Mouse (Mus musculus): Measurements from ENCODE around the gene Ctnnd2.

Gene Ctnnd2

GRCm38 (mm10) chr15:30646501-30647431 lies 474.4 kb downstream of the Ctnnd2 start:
- DNase-seq (ENCODE audit: low read depth, low spot score), result no peak

- no peak for DNase-seq (ENCODE audit: low read depth, low spot score)
These were observed 475.4 kb downstream of the Ctnnd2 start for GRCm38 (mm10) chr15:30647679-30648311.

GRCm38 (mm10) chr15:30649964-30650363 lies 477.6 kb downstream of the Ctnnd2 start:
- DNase-seq (ENCODE audit: low read depth, low spot score), result no peak

- DNase-seq (ENCODE audit: low read depth, low spot score), result no peak
These were observed 483.0 kb downstream of the Ctnnd2 start for GRCm38 (mm10) chr15:30655433-30655832.

- DNase-seq (ENCODE audit: low read depth, low spot score), result no peak
These were observed 485.2 kb downstream of the Ctnnd2 start for GRCm38 (mm10) chr15:30657588-30657987.

- DNase-seq (ENCODE audit: low read depth, low spot score), result no peak
These were observed 488.3 kb downstream of the Ctnnd2 start for GRCm38 (mm10) chr15:30660539-30661149.

- no peak for DNase-seq (ENCODE audit: low read depth, low spot score)
These were observed 489.5 kb downstream of the Ctnnd2 start for GRCm38 (mm10) chr15:30661689-30662422.

- DNase-seq (ENCODE audit: low read depth, low spot score), result no peak
These were observed 495.6 kb downstream of the Ctnnd2 start for GRCm38 (mm10) chr15:30667819-30668587.

GRCm38 (mm10) chr15:30681939-30682338 lies 509.5 kb downstream of the Ctnnd2 start:
- no peak for DNase-seq (ENCODE audit: low read depth, low spot score)

- no peak for DNase-seq (ENCODE audit: low read depth, low spot score)
These were observed 510.1 kb downstream of the Ctnnd2 start for GRCm38 (mm10) chr15:30682360-30683119.

- DNase-seq (ENCODE audit: low read depth, low spot score), result no peak
These were observed 514.1 kb downstream of the Ctnnd2 start for GRCm38 (mm10) chr15:30686206-30687101.

GRCm38 (mm10) chr15:30693754-30694205 lies 521.4 kb downstream of the Ctnnd2 start:
- DNase-seq (ENCODE audit: low read depth, low spot score), result no peak

- no peak for DNase-seq (ENCODE audit: low read depth, low spot score)
These were observed 521.9 kb downstream of the Ctnnd2 start for GRCm38 (mm10) chr15:30694286-30694685.

- no peak for DNase-seq (ENCODE audit: low read depth, low spot score)
These were observed 523.5 kb downstream of the Ctnnd2 start for GRCm38 (mm10) chr15:30695859-30696258.

- DNase-seq (ENCODE audit: low read depth, low spot score), result no peak
These were observed 525.0 kb downstream of the Ctnnd2 start for GRCm38 (mm10) chr15:30697356-30697755.

- DNase-seq (ENCODE audit: low read depth, low spot score), result no peak
These were observed 528.4 kb downstream of the Ctnnd2 start for GRCm38 (mm10) chr15:30700762-30701161.

- DNase-seq (ENCODE audit: low read depth, low spot score), result no peak
These were observed 529.2 kb downstream of the Ctnnd2 start for GRCm38 (mm10) chr15:30701592-30701991.

- no peak for DNase-seq (ENCODE audit: low read depth, low spot score)
These were observed 536.8 kb downstream of the Ctnnd2 start for GRCm38 (mm10) chr15:30709026-30709753.

Measured in retina, postnatal 7 days (tissue).